Mouse (Mus musculus): Measurements from ENCODE around the gene 2810021J22Rik. TPM values are rescaled to one million over a fixed set of nuclear protein-coding genes. Genes with fewer than 3 reads are reported as not detected.

Gene 2810021J22Rik
- polyA plus RNA-seq, 1 experiment from 2014 or later = 4.6 TPM

DNA sequence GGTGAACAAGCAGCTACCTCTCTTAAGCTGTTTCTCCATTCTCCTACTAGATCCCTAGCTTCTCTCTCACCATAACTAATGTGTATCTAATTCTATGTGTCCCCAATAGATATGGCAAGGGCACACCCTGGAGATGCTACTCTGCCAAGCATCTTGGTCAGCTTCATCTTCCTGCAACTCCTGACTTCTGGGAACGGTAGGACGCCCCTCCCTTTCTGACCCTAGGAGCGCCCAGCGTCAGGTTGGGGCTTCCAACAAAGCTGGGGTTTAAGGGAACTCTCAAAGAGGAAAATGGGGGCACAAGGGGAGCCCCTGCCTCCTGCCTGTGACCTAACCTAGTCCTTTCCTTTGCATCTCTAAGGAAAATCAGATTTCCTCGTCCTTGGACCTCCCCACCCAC is 51.7 kb downstream of the 2810021J22Rik start:
- H3K4me1 ChIP-seq (ENCODE audit: control insufficient read depth, insufficient read depth, low read length) = no peaks in the 10 kb centered on the region
- H3K9me3 ChIP-seq (replicated peaks; ENCODE audit: control insufficient read depth, low read length) = no peaks in the 10 kb centered on the region
- 63% methylated on average over 5 of the region's 5 CpGs for WGBS (ENCODE audit: insufficient replicate concordance)
- no peak overlapping the region for H3K9ac ChIP-seq (ENCODE audit: low read depth, low read length)
- H3K36me3 ChIP-seq (ENCODE audit: control insufficient read depth, insufficient read depth, low read length) = no peaks in the 10 kb centered on the region
- no peak overlapping the region for H3K27ac ChIP-seq (ENCODE audit: low read depth, low read length)
- H3K4me2 ChIP-seq = no peak overlapping the region
- no peak for ATAC-seq (replicated peaks; ENCODE audit: insufficient number of reproducible peaks, low FRiP score, low TSS enrichment)
- no peaks in the 10 kb centered on the region; the same call in 1 of the 2 replicates for H3K27me3 ChIP-seq (ENCODE audit: control insufficient read depth, insufficient read depth, low read length)
- no peak overlapping the region for H3K4me3 ChIP-seq (ENCODE audit: low read depth, low read length)

- no peaks in the 10 kb centered on the region for H3K27me3 ChIP-seq (ENCODE audit: control insufficient read depth, insufficient read depth, low read length)
- no peak overlapping the region for H3K9ac ChIP-seq (ENCODE audit: low read depth, low read length)
- no peaks in the 10 kb centered on the region for H3K36me3 ChIP-seq (ENCODE audit: control insufficient read depth, insufficient read depth, low read length)
- WGBS (ENCODE audit: insufficient replicate concordance) = 78% methylated on average over 9 of the region's 9 CpGs
- no peaks in the 10 kb centered on the region for H3K9me3 ChIP-seq (replicated peaks; ENCODE audit: control insufficient read depth, low read length)
- H3K4me3 ChIP-seq (ENCODE audit: low read depth, low read length) = no peak overlapping the region
- H3K4me2 ChIP-seq = no peak overlapping the region
- no peak for ATAC-seq (replicated peaks; ENCODE audit: insufficient number of reproducible peaks, low FRiP score, low TSS enrichment)
- H3K4me1 ChIP-seq (ENCODE audit: control insufficient read depth, insufficient read depth, low read length) = no peaks in the 10 kb centered on the region
- no peak overlapping the region for H3K27ac ChIP-seq (ENCODE audit: low read depth, low read length)
These were observed 55.4 kb downstream of the 2810021J22Rik start for GRCm38 (mm10) chr11:58922420-58922819.

GRCm38 (mm10) chr11:58926651-58927050 is 59.6 kb downstream of the 2810021J22Rik start:
- H3K4me1 ChIP-seq (ENCODE audit: control insufficient read depth, insufficient read depth, low read length) = no peaks in the 10 kb centered on the region
- H3K4me2 ChIP-seq = no peak overlapping the region
- no peaks in the 10 kb centered on the region for H3K9me3 ChIP-seq (replicated peaks; ENCODE audit: control insufficient read depth, low read length)
- no peak overlapping the region for H3K27ac ChIP-seq (ENCODE audit: low read depth, low read length)
- H3K9ac ChIP-seq (ENCODE audit: low read depth, low read length) = no peak overlapping the region
- no peak for ATAC-seq (replicated peaks; ENCODE audit: insufficient number of reproducible peaks, low FRiP score, low TSS enrichment)
- 82% methylated on average over 2 of the region's 3 CpGs for WGBS (ENCODE audit: insufficient replicate concordance)
- no peaks in the 10 kb centered on the region for H3K27me3 ChIP-seq (ENCODE audit: control insufficient read depth, insufficient read depth, low read length)
- no peaks in the 10 kb centered on the region for H3K36me3 ChIP-seq (ENCODE audit: control insufficient read depth, insufficient read depth, low read length)
- no peak overlapping the region for H3K4me3 ChIP-seq (ENCODE audit: low read depth, low read length)

GRCm38 (mm10) chr11:58927053-58927452 is 60.0 kb downstream of the 2810021J22Rik start:
- no peaks in the 10 kb centered on the region for H3K27me3 ChIP-seq (ENCODE audit: control insufficient read depth, insufficient read depth, low read length)
- H3K9me3 ChIP-seq (replicated peaks; ENCODE audit: control insufficient read depth, low read length) = no peaks in the 10 kb centered on the region
- no peak overlapping the region for H3K27ac ChIP-seq (ENCODE audit: low read depth, low read length)
- H3K9ac ChIP-seq (ENCODE audit: low read depth, low read length) = no peak overlapping the region
- H3K4me3 ChIP-seq (ENCODE audit: low read depth, low read length) = no peak overlapping the region
- H3K4me2 ChIP-seq = no peak overlapping the region
- H3K36me3 ChIP-seq (ENCODE audit: control insufficient read depth, insufficient read depth, low read length) = no peaks in the 10 kb centered on the region
- ATAC-seq (replicated peaks; ENCODE audit: insufficient number of reproducible peaks, low FRiP score, low TSS enrichment) = no peak
- 75% methylated on average over 2 of the region's 2 CpGs for WGBS (ENCODE audit: insufficient replicate concordance)
- H3K4me1 ChIP-seq (ENCODE audit: control insufficient read depth, insufficient read depth, low read length) = no peaks in the 10 kb centered on the region

GRCm38 (mm10) chr11:58927790-58928651 is 61.0 kb downstream of the 2810021J22Rik start:
- no peaks in the 10 kb centered on the region for H3K27me3 ChIP-seq (ENCODE audit: control insufficient read depth, insufficient read depth, low read length)
- no peaks in the 10 kb centered on the region for H3K4me1 ChIP-seq (ENCODE audit: control insufficient read depth, insufficient read depth, low read length)
- H3K4me2 ChIP-seq = peak overlapping the region; percentile 54
- 24% methylated on average over 20 of the region's 20 CpGs for WGBS (ENCODE audit: insufficient replicate concordance)
- H3K9ac ChIP-seq (ENCODE audit: low read depth, low read length) = peak overlapping the region; percentile 52
- H3K36me3 ChIP-seq (ENCODE audit: control insufficient read depth, insufficient read depth, low read length) = peaks cover 6% of the 10 kb centered on the region; the same call in 1 of the 2 replicates
- peak overlapping the region; percentile 21 for H3K4me3 ChIP-seq (ENCODE audit: low read depth, low read length)
- ATAC-seq (replicated peaks; ENCODE audit: insufficient number of reproducible peaks, low FRiP score, low TSS enrichment) = peak; percentile 43; the same call in 1 of the 2 replicates
- H3K27ac ChIP-seq (ENCODE audit: low read depth, low read length) = peak overlapping the region; percentile 30; the same call in 1 of the 2 replicates
- H3K9me3 ChIP-seq (replicated peaks; ENCODE audit: control insufficient read depth, low read length) = no peaks in the 10 kb centered on the region

- ATAC-seq (replicated peaks; ENCODE audit: insufficient number of reproducible peaks, low FRiP score, low TSS enrichment) = no peak
- H3K4me1 ChIP-seq (ENCODE audit: control insufficient read depth, insufficient read depth, low read length) = no peaks in the 10 kb centered on the region
- 60% methylated on average over 4 of the region's 4 CpGs for WGBS (ENCODE audit: insufficient replicate concordance)
These were observed 62.0 kb downstream of the 2810021J22Rik start for GRCm38 (mm10) chr11:58929055-58929454.

GRCm38 (mm10) chr11:58929641-58930040 is 62.6 kb downstream of the 2810021J22Rik start:
- H3K4me3 ChIP-seq (ENCODE audit: low read depth, low read length) = no peak overlapping the region
- H3K4me2 ChIP-seq = no peak overlapping the region
- ATAC-seq (replicated peaks; ENCODE audit: insufficient number of reproducible peaks, low FRiP score, low TSS enrichment) = no peak
- no peaks in the 10 kb centered on the region for H3K4me1 ChIP-seq (ENCODE audit: control insufficient read depth, insufficient read depth, low read length)
- 0 out of 2 replicates have a peak overlapping the region, but pooled peaks have one; percentile 25 for H3K9ac ChIP-seq (ENCODE audit: low read depth, low read length)
- H3K27me3 ChIP-seq (ENCODE audit: control insufficient read depth, insufficient read depth, low read length) = no peaks in the 10 kb centered on the region
- no peaks in the 10 kb centered on the region for H3K9me3 ChIP-seq (replicated peaks; ENCODE audit: control insufficient read depth, low read length)
- H3K36me3 ChIP-seq (ENCODE audit: control insufficient read depth, insufficient read depth, low read length) = peaks cover 20% of the 10 kb centered on the region
- 34% methylated on average over 3 of the region's 3 CpGs for WGBS (ENCODE audit: insufficient replicate concordance)
- H3K27ac ChIP-seq (ENCODE audit: low read depth, low read length) = no peak overlapping the region

More at GRCm38 (mm10) chr11:58929055-58929454, 62.0 kb downstream of the 2810021J22Rik start:
- Histone ChIP-seq H3K4me2 (no peak overlapping the region), H3K9ac (ENCODE audit: low read depth, low read length) (no peak overlapping the region), H3K9me3 (replicated peaks; ENCODE audit: control insufficient read depth, low read length) (no peaks in the 10 kb centered on the region), H3K36me3 (ENCODE audit: control insufficient read depth, insufficient read depth, low read length) (peaks cover 17% of the 10 kb centered on the region), H3K4me3 (ENCODE audit: low read depth, low read length) (no peak overlapping the region), H3K27ac (ENCODE audit: low read depth, low read length) (no peak overlapping the region), H3K27me3 (ENCODE audit: control insufficient read depth, insufficient read depth, low read length) (no peaks in the 10 kb centered on the region)

GRCm38 (mm10) chr11:58930254-58930653 is 63.2 kb downstream of the 2810021J22Rik start:
- no peak for ATAC-seq (replicated peaks; ENCODE audit: insufficient number of reproducible peaks, low FRiP score, low TSS enrichment)
- H3K4me3 ChIP-seq (ENCODE audit: low read depth, low read length) = no peak overlapping the region
- H3K4me1 ChIP-seq (ENCODE audit: control insufficient read depth, insufficient read depth, low read length) = no peaks in the 10 kb centered on the region
- no peak overlapping the region for H3K9ac ChIP-seq (ENCODE audit: low read depth, low read length)
- H3K36me3 ChIP-seq (ENCODE audit: control insufficient read depth, insufficient read depth, low read length) = peaks cover 20% of the 10 kb centered on the region
- H3K4me2 ChIP-seq = no peak overlapping the region
- WGBS (ENCODE audit: insufficient replicate concordance) = 71% methylated on average over 3 of the region's 3 CpGs
- no peak overlapping the region for H3K27ac ChIP-seq (ENCODE audit: low read depth, low read length)
- no peaks in the 10 kb centered on the region for H3K9me3 ChIP-seq (replicated peaks; ENCODE audit: control insufficient read depth, low read length)
- no peaks in the 10 kb centered on the region for H3K27me3 ChIP-seq (ENCODE audit: control insufficient read depth, insufficient read depth, low read length)
